Mouse (Mus musculus): ENCODE data around the gene Tep1. TPM values are rescaled to one million over a fixed set of nuclear protein-coding genes. Genes with fewer than 3 reads are reported as not detected.
A peak's percentile ranks its signal among the peaks of the same experiment; 100 is the strongest.
"Not testable (repeated sequence)": the region's sequence is repeated elsewhere in the genome, so short reads cannot be mapped to it uniquely, and the experiment has no call there.

Tep1 gene
- polyA plus RNA-seq, 1 experiment from 2014 or later = 4.0 TPM

GRCm38 (mm10) chr14:50892541-50893459 is 22.4 kb upstream of the Tep1 start:
- Histone ChIP-seq H3K36me3 (replicated peaks) (no peaks in the 10 kb centered on the region), H3K27me3 (replicated peaks; ENCODE audit: low read depth, poor library complexity, severe bottlenecking) (peaks cover 27% of the 10 kb centered on the region), H3K27ac (replicated peaks) (no peak overlapping the region), H3K9me3 (no peaks in the 10 kb centered on the region), H3K4me1 (peaks cover 15% of the 10 kb centered on the region), H3K4me3 (no peak overlapping the region)
- 90% methylated on average over 22 of the region's 22 CpGs for WGBS
- no peak for DNase-seq (ENCODE audit: low spot score)

DNA sequence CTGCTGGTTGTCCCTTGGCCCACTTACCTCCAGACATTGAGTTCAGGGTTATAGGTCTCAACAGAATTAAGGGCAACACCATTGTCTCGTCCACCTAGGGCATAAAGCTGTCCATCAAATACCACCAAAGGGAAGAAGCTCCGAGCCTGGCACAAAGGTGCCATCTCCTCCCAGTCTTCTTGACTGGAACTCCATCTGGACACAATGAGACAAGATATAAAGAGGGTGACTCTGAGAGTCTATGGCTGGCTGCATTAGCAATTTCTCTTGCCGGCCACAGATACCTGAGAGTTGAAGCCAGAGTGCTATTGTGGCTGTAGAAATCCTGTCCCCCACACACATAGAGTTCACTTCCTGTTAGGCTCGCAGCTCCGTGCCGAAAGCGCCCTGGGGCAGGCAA is 21.7 kb upstream of the Tep1 start:
- Histone ChIP-seq H3K9me3 (no peaks in the 10 kb centered on the region), H3K27ac (replicated peaks) (no peak overlapping the region), H3K36me3 (replicated peaks) (no peaks in the 10 kb centered on the region), H3K4me3 (no peak overlapping the region), H3K4me1 (peaks cover 11% of the 10 kb centered on the region), H3K27me3 (replicated peaks; ENCODE audit: low read depth, poor library complexity, severe bottlenecking) (peaks cover 20% of the 10 kb centered on the region)
- 87% methylated on average over 7 of the region's 7 CpGs for WGBS
- DNase-seq (ENCODE audit: low spot score) = no peak

GRCm38 (mm10) chr14:50891621-50892020 is 21.3 kb upstream of the Tep1 start:
- 94% methylated on average over 8 of the region's 8 CpGs for WGBS
- Histone ChIP-seq H3K4me3 (no peak overlapping the region), H3K27ac (replicated peaks) (no peak overlapping the region), H3K36me3 (replicated peaks) (no peaks in the 10 kb centered on the region), H3K9me3 (no peaks in the 10 kb centered on the region), H3K4me1 (peaks cover 6% of the 10 kb centered on the region), H3K27me3 (replicated peaks; ENCODE audit: low read depth, poor library complexity, severe bottlenecking) (peaks cover 15% of the 10 kb centered on the region)
- no peak for DNase-seq (ENCODE audit: low spot score)

DNA sequence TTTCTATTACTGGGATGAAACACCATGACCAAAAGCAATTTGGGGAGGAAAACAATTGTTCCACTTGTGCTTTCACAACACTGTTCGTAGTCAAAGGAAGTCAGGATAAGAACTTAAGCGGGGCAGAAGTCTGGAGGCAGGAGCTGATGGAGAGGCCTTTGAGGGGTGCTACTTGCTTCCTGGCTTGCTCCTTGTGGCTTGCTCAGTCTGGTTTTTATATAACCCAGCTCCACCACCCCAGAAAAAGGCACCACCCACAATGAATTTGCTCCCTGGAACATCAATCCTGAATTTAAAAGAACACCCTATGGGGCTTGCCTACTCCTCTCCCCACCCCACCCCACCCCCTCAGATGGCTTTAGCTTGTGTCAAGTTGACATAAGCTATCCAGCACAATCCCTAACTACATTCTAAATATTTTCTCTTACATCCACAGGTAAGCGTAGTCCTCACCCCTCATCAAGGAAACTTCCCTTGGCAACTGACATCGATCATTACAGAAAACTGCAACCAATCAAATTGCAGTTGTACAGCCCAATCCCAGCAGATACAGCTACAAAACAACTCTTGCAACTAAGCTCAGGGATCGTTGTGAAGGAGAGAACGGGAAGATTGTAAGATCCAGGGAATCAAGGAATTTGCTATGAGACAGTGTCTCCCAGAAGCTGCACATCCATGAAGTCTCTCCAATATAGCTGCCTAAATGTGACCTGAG is 6.0 kb upstream of the Tep1 start:
- Histone ChIP-seq H3K36me3 (replicated peaks) (no peaks in the 10 kb centered on the region), H3K27me3 (replicated peaks; ENCODE audit: low read depth, poor library complexity, severe bottlenecking) (no peaks in the 10 kb centered on the region), H3K4me3 (no peak overlapping the region), H3K9me3 (no peaks in the 10 kb centered on the region), H3K27ac (replicated peaks) (no peak overlapping the region), H3K4me1 (no peaks in the 10 kb centered on the region)
- DNase-seq (ENCODE audit: low spot score) = no peak
- 89% methylated on average over 6 of the region's 6 CpGs for WGBS

GRCm38 (mm10) chr14:50875591-50876230 is 5.4 kb upstream of the Tep1 start:
- no peak overlapping the region for H3K4me3 ChIP-seq
- peaks cover 2% of the 10 kb centered on the region for H3K4me1 ChIP-seq
- 83% methylated on average over 6 of the region's 6 CpGs for WGBS
- no peak overlapping the region for H3K27ac ChIP-seq (replicated peaks)
- no peaks in the 10 kb centered on the region for H3K36me3 ChIP-seq (replicated peaks)
- no peaks in the 10 kb centered on the region for H3K27me3 ChIP-seq (replicated peaks; ENCODE audit: low read depth, poor library complexity, severe bottlenecking)
- H3K9me3 ChIP-seq = no peaks in the 10 kb centered on the region
- DNase-seq (ENCODE audit: low spot score) = no peak

GRCm38 (mm10) chr14:50875175-50875574 is 4.8 kb upstream of the Tep1 start:
- whole genome bisulfite sequencing = 91% methylated on average over 3 of the region's 3 CpGs
- Histone ChIP-seq H3K4me3 (no peak overlapping the region), H3K36me3 (replicated peaks) (no peaks in the 10 kb centered on the region), H3K27ac (replicated peaks) (no peak overlapping the region), H3K4me1 (peaks cover 8% of the 10 kb centered on the region), H3K27me3 (replicated peaks; ENCODE audit: low read depth, poor library complexity, severe bottlenecking) (no peaks in the 10 kb centered on the region), H3K9me3 (no peaks in the 10 kb centered on the region)
- no peak for DNase-seq (ENCODE audit: low spot score)

GRCm38 (mm10) chr14:50871284-50871683 is 924 bp upstream of the Tep1 start:
- no peaks in the 10 kb centered on the region for H3K36me3 ChIP-seq (replicated peaks)
- H3K4me1 ChIP-seq = peaks cover 11% of the 10 kb centered on the region
- no peaks in the 10 kb centered on the region for H3K27me3 ChIP-seq (replicated peaks; ENCODE audit: low read depth, poor library complexity, severe bottlenecking)
- no peak overlapping the region for H3K4me3 ChIP-seq
- H3K27ac ChIP-seq (replicated peaks) = no peak overlapping the region
- no peaks in the 10 kb centered on the region for H3K9me3 ChIP-seq
- DNase-seq (ENCODE audit: low spot score) = no peak
- 80% methylated on average over 2 of the region's 2 CpGs for WGBS

- Histone ChIP-seq H3K27ac (replicated peaks) (peak overlapping the region; percentile 87), H3K9me3 (no peaks in the 10 kb centered on the region)
Measured at GRCm38 (mm10) chr14:50870805-50871143, 414 bp upstream of the Tep1 start.

GRCm38 (mm10) chr14:50868656-50869055 is 1.7 kb downstream of the Tep1 start:
- Histone ChIP-seq H3K27ac (replicated peaks) (no peak overlapping the region), H3K9me3 (no peaks in the 10 kb centered on the region), H3K27me3 (replicated peaks; ENCODE audit: low read depth, poor library complexity, severe bottlenecking) (no peaks in the 10 kb centered on the region), H3K36me3 (replicated peaks) (no peaks in the 10 kb centered on the region), H3K4me1 (peaks cover 11% of the 10 kb centered on the region), H3K4me3 (no peak overlapping the region)
- no peak for DNase-seq (ENCODE audit: low spot score)
- 92% methylated on average over 5 of the region's 5 CpGs for WGBS

More at GRCm38 (mm10) chr14:50870805-50871143, 414 bp upstream of the Tep1 start:
- peaks cover 11% of the 10 kb centered on the region for H3K4me1 ChIP-seq
- no peaks in the 10 kb centered on the region for H3K27me3 ChIP-seq (replicated peaks; ENCODE audit: low read depth, poor library complexity, severe bottlenecking)
- H3K4me3 ChIP-seq = peak overlapping the region; percentile 71
- 27% methylated on average over 5 of the region's 5 CpGs for WGBS
- no peak for DNase-seq (ENCODE audit: low spot score)
- no peaks in the 10 kb centered on the region for H3K36me3 ChIP-seq (replicated peaks)

GRCm38 (mm10) chr14:50868211-50868610 is 2.1 kb downstream of the Tep1 start:
- Histone ChIP-seq H3K4me3 (no peak overlapping the region), H3K4me1 (peaks cover 11% of the 10 kb centered on the region), H3K27me3 (replicated peaks; ENCODE audit: low read depth, poor library complexity, severe bottlenecking) (no peaks in the 10 kb centered on the region), H3K27ac (replicated peaks) (no peak overlapping the region), H3K9me3 (no peaks in the 10 kb centered on the region), H3K36me3 (replicated peaks) (no peaks in the 10 kb centered on the region; the same call in 1 of the 2 replicates)
- 77% methylated on average over 4 of the region's 4 CpGs for WGBS
- DNase-seq (ENCODE audit: low spot score) = no peak

GRCm38 (mm10) chr14:50866966-50867365 is 3.4 kb downstream of the Tep1 start:
- peaks cover 8% of the 10 kb centered on the region for H3K36me3 ChIP-seq (replicated peaks)
- 91% methylated on average over 3 of the region's 3 CpGs for WGBS
- DNase-seq (ENCODE audit: low spot score) = no peak
- no peak overlapping the region for H3K27ac ChIP-seq (replicated peaks)
- H3K9me3 ChIP-seq = no peaks in the 10 kb centered on the region
- no peak overlapping the region for H3K4me3 ChIP-seq
- H3K27me3 ChIP-seq (replicated peaks; ENCODE audit: low read depth, poor library complexity, severe bottlenecking) = no peaks in the 10 kb centered on the region
- peaks cover 11% of the 10 kb centered on the region for H3K4me1 ChIP-seq

DNA sequence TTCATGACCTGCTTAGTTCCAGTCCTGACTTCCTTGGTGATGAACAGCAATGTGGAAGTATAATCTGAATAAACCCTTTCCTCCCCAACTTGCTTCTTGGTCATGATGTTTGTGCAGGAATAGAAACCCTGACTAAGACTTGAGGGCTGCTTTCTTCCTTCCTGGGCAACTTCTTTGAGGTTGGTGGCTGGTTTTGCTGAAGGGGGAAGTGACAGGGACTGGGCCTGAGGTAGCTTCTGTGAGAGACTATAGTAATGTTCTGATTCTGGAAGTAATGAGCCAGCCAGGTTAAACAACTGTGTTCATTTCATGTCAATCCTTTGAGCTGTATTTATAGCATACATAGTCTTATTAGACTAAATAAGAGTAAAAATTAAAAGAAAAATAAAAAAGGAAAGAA is 5.4 kb downstream of the Tep1 start:
- H3K4me1 ChIP-seq; H3K27ac ChIP-seq (replicated peaks); H3K4me3 ChIP-seq; H3K9me3 ChIP-seq; H3K27me3 ChIP-seq (replicated peaks; ENCODE audit: low read depth, poor library complexity, severe bottlenecking); DNase-seq (ENCODE audit: low spot score): not testable (repeated sequence)
- peaks cover 17% of the 10 kb centered on the region for H3K36me3 ChIP-seq (replicated peaks)
